Mouse (Mus musculus) spleen, postnatal 10 days (tissue): ENCODE measurements at regions not wholly inside any gene's neighbourhood (a gene's known extent, or its start where the extent isn't known, plus 50 kb on each side); places are given as distances from the start of the nearest gene placed in this dataset.

Experiments
- DNase-seq, 2 experiments: peaks; one replicate each; pipeline ENCODE4 v3.0.0; 2021 to 2022; ENCODE audit warnings: low spot score in 2 of 2

GRCm38 (mm10) chr2:30525295-30525694, 51.3 kb upstream of the Ier5l start:
- no peak for DNase-seq

- no peak for DNase-seq
Observed at GRCm38 (mm10) chr2:30525831-30526230, 51.8 kb upstream of the Ier5l start.

DNA sequence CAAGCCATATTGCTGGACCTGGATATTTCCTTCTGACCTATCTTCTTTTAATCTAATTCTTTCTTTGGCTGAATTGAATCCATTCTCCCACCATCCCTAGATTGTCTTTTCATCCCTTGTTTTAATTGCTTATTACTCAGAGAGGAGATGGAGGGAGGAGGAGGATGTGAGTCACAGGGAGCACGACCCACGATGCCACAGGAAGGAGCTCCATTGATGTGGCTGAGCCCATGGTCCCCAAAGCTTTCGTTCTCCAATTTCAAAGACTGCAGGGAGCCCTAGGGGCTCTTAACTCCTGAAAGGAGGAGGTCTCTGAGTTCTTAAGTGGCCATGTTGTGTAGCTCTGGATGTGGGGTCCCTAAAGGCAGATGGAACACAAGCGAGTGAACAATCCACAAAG, 53.5 kb upstream of the Ier5l start:
- no peak for DNase-seq

GRCm38 (mm10) chr2:30532948-30533347, 58.9 kb upstream of the Ier5l start:
- DNase-seq = no peak

- DNase-seq = no peak
Observed at GRCm38 (mm10) chr2:30533367-30533766, 59.3 kb upstream of the Ier5l start.

DNA sequence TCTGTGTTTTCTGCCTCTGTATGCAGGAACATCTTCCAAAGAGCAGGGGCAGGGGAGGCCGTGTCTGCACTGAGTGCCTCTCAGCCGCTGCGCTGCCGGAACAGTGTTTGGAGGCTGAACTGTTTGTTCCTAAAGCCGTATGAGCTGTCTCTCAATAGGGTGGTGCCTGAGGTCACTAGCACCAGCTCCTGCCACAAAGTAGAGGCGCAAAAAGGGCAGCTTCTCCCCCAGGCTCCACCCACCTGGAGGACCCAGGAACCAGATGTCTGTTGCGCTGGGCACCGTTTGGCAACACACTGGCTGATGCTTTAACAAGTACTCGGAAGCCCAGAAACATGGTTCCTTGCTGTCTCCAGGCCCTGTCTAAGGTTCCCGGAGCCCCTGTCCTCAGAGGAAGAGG, 60.4 kb upstream of the Cstad start:
- DNase-seq = peak in 1 of 2 experiments; percentile 24

DNA sequence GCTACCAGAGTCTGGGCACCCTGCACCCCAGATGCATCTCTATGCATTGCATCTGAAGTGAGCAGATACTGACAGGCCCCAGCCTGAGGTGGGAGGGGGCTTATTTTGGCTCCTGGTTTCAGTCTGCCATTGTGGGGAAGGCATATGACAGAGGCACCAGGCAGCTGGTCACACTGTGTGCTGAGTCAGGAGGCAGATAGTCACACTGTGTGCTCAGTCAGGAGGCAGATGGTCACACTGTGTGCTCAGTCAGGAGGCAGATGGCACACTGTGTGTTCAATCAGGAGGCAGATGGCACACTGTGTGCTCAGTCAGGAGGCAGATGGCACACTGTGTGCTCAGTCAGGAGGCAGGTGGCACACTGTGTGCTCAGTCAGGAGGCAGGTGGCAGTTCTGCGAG, 55.5 kb upstream of the Cstad start:
- no peak for DNase-seq

DNA sequence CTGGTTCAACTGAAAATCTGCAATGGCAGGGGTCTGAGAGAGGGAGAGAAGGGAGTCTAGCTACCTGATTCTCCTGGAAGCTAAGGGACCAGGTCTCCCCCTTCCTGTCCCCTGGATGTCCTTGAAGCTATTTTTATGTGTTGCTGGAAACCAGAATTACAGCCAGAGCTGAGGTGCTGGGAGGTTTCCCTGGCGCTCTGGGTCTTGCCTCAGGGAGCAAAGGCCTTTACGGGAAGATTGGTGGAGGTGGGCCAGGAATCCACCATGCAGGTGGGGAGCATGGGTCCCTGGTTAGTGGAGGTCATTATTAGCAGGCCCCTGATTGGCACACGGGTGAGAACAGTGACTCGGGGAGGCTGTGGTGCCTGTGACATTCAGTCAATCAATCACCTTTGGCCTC, 53.3 kb upstream of the Cstad start:
- no peak for DNase-seq

DNA sequence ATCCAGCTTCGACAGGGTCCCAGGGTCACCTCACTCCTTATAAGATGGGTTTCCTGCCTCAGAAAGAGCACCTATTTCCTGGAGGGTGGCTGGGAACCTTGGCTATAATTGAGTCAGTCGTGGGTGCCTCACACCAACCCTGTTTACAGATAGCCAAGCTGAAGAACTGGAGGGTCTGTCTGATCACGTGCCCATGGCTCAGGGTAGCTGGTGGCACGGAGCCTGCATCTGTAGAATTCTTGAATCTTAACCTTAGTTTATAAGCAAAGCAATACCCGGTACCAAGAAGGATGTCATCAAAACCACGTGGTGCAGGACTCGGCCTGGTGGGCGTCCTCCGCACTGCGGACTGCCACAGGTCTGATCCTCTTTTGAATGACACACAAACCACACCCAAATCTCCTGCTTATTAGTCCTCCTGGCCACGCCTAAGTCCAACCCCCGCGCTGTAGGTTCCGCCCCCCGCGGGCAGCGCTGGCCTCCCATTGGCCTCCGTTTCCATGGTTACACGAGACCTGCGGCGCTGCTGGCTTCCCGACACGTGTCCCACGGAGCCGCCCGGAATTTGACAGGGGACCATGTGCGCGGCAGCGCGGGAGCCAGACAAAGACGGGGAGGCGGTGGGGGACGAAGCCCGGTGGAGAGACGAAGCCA, 49.9 kb upstream of the Cstad start:
- DNase-seq = peak; percentile 28 to 73
